Mouse (Mus musculus): Measurements from ENCODE around the gene Gm10644.

GRCm38 (mm10) chr8:83909311-83909710 is 45.7 kb downstream of the Gm10644 start:
- TF ChIP-seq CTCF (IDR thresholded peaks at IDR 0.05; ENCODE audit: borderline replicate concordance, control insufficient read depth, extremely low read depth, insufficient read depth, low read length, poor library complexity) = no peak
- no peak for TF ChIP-seq POLR2A (IDR thresholded peaks at IDR 0.05; ENCODE audit: control insufficient read depth, extremely low read depth, insufficient read depth, low read length, poor library complexity)

Measured in thymus, adult 2 months (tissue).